Mouse (Mus musculus) brain, embryonic 14.5 days (tissue): ENCODE measurements around the gene Vps45. TPM values are rescaled to one million over a fixed set of nuclear protein-coding genes. Genes with fewer than 3 reads are reported as not detected.
A peak's percentile ranks its signal among the peaks of the same experiment; 100 is the strongest.

Source experiments
- DNase-seq: peaks from one replicate; pipeline ENCODE4 v3.0.0-alpha.2; 2011; ENCODE audit warnings: low read depth
- CTCF ChIP-seq: fragments of 200-500 bp; IDR thresholded peaks from 2 replicates; pipeline ENCODE4 v1.5.1; 2012; ENCODE audit warnings: inconsistent platforms, mild to moderate bottlenecking, moderate library complexity, borderline replicate concordance; ENCODE audit not compliant: insufficient read depth, insufficient read length; ENCODE audit errors: extremely low read depth
- POLR2A ChIP-seq: fragments of 200-500 bp; IDR thresholded peaks from 2 replicates; pipeline ENCODE4 v1.6.1; 2012; ENCODE audit warnings: mild to moderate bottlenecking, inconsistent platforms, borderline replicate concordance; ENCODE audit not compliant: poor library complexity, insufficient read depth, insufficient read length, severe bottlenecking; ENCODE audit errors: extremely low read depth
- polyA plus RNA-seq: library from polyadenylated mRNA; depleted of rRNA; stranded (reverse); fragments of >200 nt; gene quantifications from 2 replicates; pipeline ENCODE4 v1.2.3, GENCODE M21; 2012

The Vps45 gene
- polyA plus RNA-seq, 1 experiment: 30.8 TPM

GRCm38 (mm10) chr3:96072921-96073486 is 14.7 kb upstream of the Vps45 start:
- TF ChIP-seq CTCF (no peak), POLR2A (no peak)
- DNase-seq: no peak

- TF ChIP-seq CTCF (no peak), POLR2A (no peak)
- no peak for DNase-seq
These were observed 12.0 kb upstream of the Vps45 start for GRCm38 (mm10) chr3:96070241-96070640.

GRCm38 (mm10) chr3:96069542-96069941 is 11.3 kb upstream of the Vps45 start:
- DNase-seq: no peak
- TF ChIP-seq POLR2A (no peak), CTCF (no peak)

DNA sequence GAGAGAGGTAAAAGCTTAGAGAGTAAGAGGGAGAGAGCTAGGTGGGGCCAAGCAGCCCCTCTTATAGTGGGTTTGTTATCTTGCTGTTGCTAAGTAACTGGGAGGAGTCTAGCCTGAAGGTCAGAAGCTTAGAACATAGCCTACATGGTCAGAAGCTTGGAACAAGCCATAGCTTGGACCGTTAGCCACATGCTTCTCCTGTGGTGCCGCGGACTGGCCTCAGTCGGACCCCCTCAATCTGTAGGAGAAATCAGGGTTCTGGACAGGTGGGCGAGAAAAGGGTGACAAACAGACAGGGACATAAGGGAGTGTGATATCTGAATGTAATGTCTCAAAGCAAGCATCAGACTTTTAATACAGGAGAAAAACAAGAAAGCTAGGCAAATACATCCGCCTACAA is 10.8 kb upstream of the Vps45 start:
- DNase-seq: no peak
- TF ChIP-seq CTCF: no peak
- no peak for TF ChIP-seq POLR2A

GRCm38 (mm10) chr3:96066741-96067140 is 8.5 kb upstream of the Vps45 start:
- no peak for DNase-seq
- TF ChIP-seq CTCF: no peak
- no peak for TF ChIP-seq POLR2A

- no peak for TF ChIP-seq POLR2A
- peak; percentile 31; the same call in 1 of the 2 replicates for TF ChIP-seq CTCF
- peak; percentile 81 for DNase-seq
These were observed 7.6 kb upstream of the Vps45 start for GRCm38 (mm10) chr3:96065754-96066375.

DNA sequence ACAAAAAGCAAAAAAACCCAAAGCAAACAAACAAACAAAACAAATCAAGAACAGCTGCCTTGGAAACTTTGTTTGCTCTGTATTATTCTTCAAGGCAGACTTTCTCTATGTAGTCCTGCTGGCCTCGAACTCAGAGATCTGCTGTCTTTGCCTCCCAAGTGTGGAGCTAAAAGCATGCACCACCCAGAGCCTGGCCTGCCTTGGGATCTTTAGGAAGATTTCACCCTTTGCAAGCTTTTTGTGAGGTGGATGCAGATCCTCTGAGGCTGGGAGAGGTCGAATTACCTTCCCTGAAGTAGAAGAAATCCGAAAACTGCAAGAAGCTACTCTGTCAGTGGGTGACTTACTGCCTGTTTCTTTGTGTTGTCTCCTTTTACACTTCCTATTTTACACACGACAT is 6.9 kb upstream of the Vps45 start:
- no peak for DNase-seq
- TF ChIP-seq CTCF: no peak

GRCm38 (mm10) chr3:96064217-96064616 is 6.0 kb upstream of the Vps45 start:
- no peak for DNase-seq
- TF ChIP-seq CTCF: no peak
- no peak for TF ChIP-seq POLR2A

DNA sequence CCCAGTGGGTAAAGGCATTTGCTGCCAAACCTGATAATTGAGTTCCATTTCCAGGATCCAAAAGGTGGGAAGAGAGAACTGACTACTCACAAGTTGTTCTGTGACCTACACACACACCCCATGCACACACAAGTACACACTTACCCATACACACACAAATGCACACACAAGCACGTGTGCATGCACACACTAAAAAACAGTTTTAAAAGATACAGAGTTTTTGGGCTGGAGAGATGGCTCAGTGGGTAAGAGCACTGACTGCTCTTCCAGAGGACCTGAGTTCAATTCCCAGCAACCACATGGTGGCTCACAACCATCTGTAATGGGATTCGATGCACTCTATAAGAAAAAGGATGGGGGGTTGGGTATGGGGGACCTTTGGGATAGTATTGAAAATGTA is 5.0 kb upstream of the Vps45 start:
- no peak for TF ChIP-seq POLR2A
- TF ChIP-seq CTCF: no peak
- DNase-seq: no peak

GRCm38 (mm10) chr3:96060146-96060545 is 1.9 kb upstream of the Vps45 start:
- TF ChIP-seq POLR2A (no peak), CTCF (no peak)
- DNase-seq: no peak

- peak; percentile 97 for DNase-seq
- peak; percentile 39; the same call in 1 of the 2 replicates for TF ChIP-seq POLR2A
- TF ChIP-seq CTCF: no peak
These were observed 490 bp downstream of the Vps45 start for GRCm38 (mm10) chr3:96057747-96058204.

DNA sequence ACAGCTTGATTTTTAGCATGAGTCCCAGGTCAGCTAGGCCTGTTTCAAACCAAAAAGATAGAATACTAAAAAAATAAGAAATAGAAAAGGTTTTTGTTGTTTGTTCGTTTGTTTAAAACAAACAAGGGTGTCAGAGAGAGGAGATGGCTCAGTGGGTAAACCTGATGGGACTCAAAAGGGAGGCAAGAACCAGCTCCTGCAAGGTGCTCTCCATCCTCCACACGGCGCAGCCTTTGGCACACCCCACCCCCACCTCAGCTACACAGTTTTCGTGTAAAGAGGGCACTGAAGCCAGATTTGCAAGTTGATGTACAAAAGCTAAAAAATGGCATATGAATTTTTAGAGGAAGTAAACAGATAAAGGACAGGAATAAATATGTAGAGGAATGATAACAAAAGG is 2.2 kb downstream of the Vps45 start:
- DNase-seq: no peak
- TF ChIP-seq CTCF (no peak), POLR2A (no peak)

DNA sequence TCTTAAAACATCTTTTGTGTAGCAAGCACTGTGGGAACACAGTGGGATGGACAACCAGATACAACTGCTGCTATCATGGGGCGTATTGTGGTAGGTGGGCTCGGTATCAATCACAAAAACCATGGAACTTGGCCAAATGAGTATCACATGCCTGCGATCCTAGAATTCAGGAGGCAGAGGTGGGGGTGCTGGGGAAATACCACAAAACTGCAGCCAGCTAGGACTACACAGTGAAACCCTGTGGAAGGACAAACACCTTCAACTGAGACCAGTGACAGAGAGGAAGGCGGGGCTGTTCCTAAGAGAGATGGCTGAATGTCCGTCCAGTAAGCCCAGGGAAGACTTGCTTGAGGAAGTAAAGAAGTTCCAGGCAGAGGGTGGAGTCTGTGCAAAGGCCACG is 3.0 kb downstream of the Vps45 start:
- TF ChIP-seq POLR2A (no peak), CTCF (no peak)
- DNase-seq: no peak

GRCm38 (mm10) chr3:96051839-96052238 is 6.4 kb downstream of the Vps45 start:
- TF ChIP-seq POLR2A (no peak), CTCF (peak; percentile 55)
- DNase-seq: peak; percentile 65
